Mouse (Mus musculus): Measurements from ENCODE around the gene Olfr16. TPM values are rescaled to one million over a fixed set of nuclear protein-coding genes. Genes with fewer than 3 reads are reported as not detected.

Olfr16 gene
- total RNA-seq (2014; fragmentation: Nextera tagmentation) (not detected in 2 replicates), total RNA-seq (2017) (0.05 and 0.12 TPM in 2 replicates), polyA plus RNA-seq (2012) (not detected in 2 replicates)

DNA sequence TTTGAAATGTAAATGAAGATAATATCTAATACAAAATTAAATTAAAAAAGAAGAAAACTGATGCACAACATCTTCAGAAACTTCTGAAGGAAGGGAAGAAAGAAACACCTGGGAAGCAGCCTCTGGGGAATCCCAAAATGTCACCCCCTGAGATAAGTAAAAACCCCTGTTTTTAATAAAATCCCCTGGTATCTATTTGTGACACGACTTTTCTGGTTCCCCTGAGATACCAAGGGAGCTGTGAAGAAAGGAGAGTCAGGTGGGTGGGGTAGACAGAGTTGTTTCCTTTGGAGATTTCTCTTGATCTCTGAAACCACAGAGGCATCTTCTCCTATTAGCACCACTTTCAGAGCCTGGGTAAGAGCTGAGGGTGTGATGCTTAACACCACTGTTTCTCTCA is at the start of gene Olfr16:
Gene Olfr16 (plus strand): TSS at position 250 of the 400 bp plus-strand sequence.
- Histone ChIP-seq H3K36me3 (replicated peaks) (no peaks in the 10 kb centered on the region), H3K4me3 (ENCODE audit: low read depth, low read length) (no peak within 1 kb of the TSS), H3K4me1 (ENCODE audit: insufficient read depth, low read depth, low read length) (no peaks in the 10 kb centered on the region), H3K27me3 (ENCODE audit: insufficient read depth, low read length) (no peaks in the 10 kb centered on the region), H3K9me3 (replicated peaks) (no peaks in the 10 kb centered on the region)
- TF ChIP-seq CTCF (IDR thresholded peaks at IDR 0.05; ENCODE audit: low read depth, low read length): no peak
- no peak for TF ChIP-seq POLR2AphosphoS5 (IDR thresholded peaks at IDR 0.05; ENCODE audit: insufficient replicate concordance, low read depth, low read length)
- no peak for TF ChIP-seq GATA1 (IDR thresholded peaks at IDR 0.05; ENCODE audit: borderline replicate concordance, low read length)
- no peak for TF ChIP-seq GATA2 (IDR thresholded peaks at IDR 0.05; ENCODE audit: borderline replicate concordance, low read depth, low read length)
- TF ChIP-seq TAL1 (conservative IDR thresholded peaks at IDR 0.05; ENCODE audit: low read depth, low read length): no peak
- ATAC-seq (ENCODE audit: extremely low read depth, insufficient number of reproducible peaks, low FRiP score, poor library complexity, severe bottlenecking) (no peak), DNase-seq (ENCODE audit: low spot score) (no peak)

DNA sequence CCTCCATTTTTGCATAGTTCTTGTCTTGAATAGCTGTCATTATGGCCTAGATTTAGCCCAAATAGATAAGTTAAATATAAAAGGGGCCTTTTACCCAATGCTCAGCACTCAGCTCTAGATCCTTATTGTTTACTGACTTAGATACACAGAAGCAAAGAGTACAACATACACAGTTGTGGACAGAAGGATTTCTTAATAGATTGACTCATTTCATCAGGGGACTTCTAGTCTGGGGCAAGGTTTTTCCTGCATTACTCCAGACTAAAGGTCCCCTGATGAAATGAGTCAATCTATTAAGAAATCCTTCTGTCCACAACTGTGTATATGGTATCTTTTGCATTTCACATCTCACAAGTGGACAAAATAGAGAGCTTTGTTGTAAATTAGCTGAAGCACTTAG is 46.9 kb upstream of the Olfr16 start:
- Histone ChIP-seq H3K27me3 (ENCODE audit: insufficient read depth, low read length) (no peaks in the 10 kb centered on the region), H3K4me3 (ENCODE audit: low read depth, low read length) (no peak overlapping the region), H3K36me3 (replicated peaks) (no peaks in the 10 kb centered on the region), H3K4me1 (ENCODE audit: insufficient read depth, low read depth, low read length) (no peaks in the 10 kb centered on the region), H3K9me3 (replicated peaks) (peaks cover 2% of the 10 kb centered on the region; the same call in 1 of the 2 replicates)
- no peak for TF ChIP-seq CTCF (IDR thresholded peaks at IDR 0.05; ENCODE audit: low read depth, low read length)
- TF ChIP-seq POLR2AphosphoS5 (IDR thresholded peaks at IDR 0.05; ENCODE audit: insufficient replicate concordance, low read depth, low read length): no peak
- TF ChIP-seq GATA2 (IDR thresholded peaks at IDR 0.05; ENCODE audit: borderline replicate concordance, low read depth, low read length): no peak
- TF ChIP-seq GATA1 (IDR thresholded peaks at IDR 0.05; ENCODE audit: borderline replicate concordance, low read length): no peak
- TF ChIP-seq TAL1 (conservative IDR thresholded peaks at IDR 0.05; ENCODE audit: low read depth, low read length): no peak
- ATAC-seq (ENCODE audit: extremely low read depth, insufficient number of reproducible peaks, low FRiP score, poor library complexity, severe bottlenecking): no peak
- no peak for DNase-seq (ENCODE audit: low spot score)

- TF ChIP-seq GATA1 (IDR thresholded peaks at IDR 0.05; ENCODE audit: borderline replicate concordance, low read length) (no peak), TAL1 (conservative IDR thresholded peaks at IDR 0.05; ENCODE audit: low read depth, low read length) (no peak), GATA2 (IDR thresholded peaks at IDR 0.05; ENCODE audit: borderline replicate concordance, low read depth, low read length) (no peak), POLR2AphosphoS5 (IDR thresholded peaks at IDR 0.05; ENCODE audit: insufficient replicate concordance, low read depth, low read length) (no peak), CTCF (IDR thresholded peaks at IDR 0.05; ENCODE audit: low read depth, low read length) (no peak)
- 0 out of 2 replicates have a peak, but pooled peaks cover 2% of the 10 kb centered on the region for H3K9me3 ChIP-seq (replicated peaks)
- DNase-seq (ENCODE audit: low spot score): no peak
- no peaks in the 10 kb centered on the region for H3K27me3 ChIP-seq (ENCODE audit: insufficient read depth, low read length)
- H3K36me3 ChIP-seq (replicated peaks): no peaks in the 10 kb centered on the region
- ATAC-seq (ENCODE audit: extremely low read depth, insufficient number of reproducible peaks, low FRiP score, poor library complexity, severe bottlenecking): no peak
- no peak overlapping the region for H3K4me3 ChIP-seq (ENCODE audit: low read depth, low read length)
- no peaks in the 10 kb centered on the region for H3K4me1 ChIP-seq (ENCODE audit: insufficient read depth, low read depth, low read length)
Measured at GRCm38 (mm10) chr1:172917115-172917514, 33.1 kb upstream of the Olfr16 start.

DNA sequence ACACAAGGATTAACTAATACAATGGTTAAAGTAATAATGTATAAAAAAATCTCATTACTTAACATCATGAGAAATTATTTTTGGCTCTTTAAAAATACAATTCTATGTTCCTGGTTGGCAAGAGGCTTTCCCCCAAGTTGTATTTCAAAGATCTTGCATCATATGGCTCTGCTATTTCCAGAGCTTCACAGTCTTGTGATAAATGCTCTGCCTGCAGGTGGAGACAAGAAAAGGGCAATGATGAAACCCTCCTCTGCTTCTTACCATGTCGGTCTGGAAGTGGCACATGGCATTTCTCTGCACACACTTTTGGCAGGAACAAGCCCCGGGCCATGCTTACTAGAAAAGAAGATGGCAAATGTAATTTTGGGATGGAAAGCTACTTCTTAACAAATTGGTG is 31.8 kb upstream of the Olfr16 start:
- H3K9me3 ChIP-seq (replicated peaks): 0 out of 2 replicates have a peak, but pooled peaks cover 2% of the 10 kb centered on the region
- no peaks in the 10 kb centered on the region for H3K27me3 ChIP-seq (ENCODE audit: insufficient read depth, low read length)
- TF ChIP-seq TAL1 (conservative IDR thresholded peaks at IDR 0.05; ENCODE audit: low read depth, low read length) (no peak), GATA1 (IDR thresholded peaks at IDR 0.05; ENCODE audit: borderline replicate concordance, low read length) (no peak), GATA2 (IDR thresholded peaks at IDR 0.05; ENCODE audit: borderline replicate concordance, low read depth, low read length) (no peak), POLR2AphosphoS5 (IDR thresholded peaks at IDR 0.05; ENCODE audit: insufficient replicate concordance, low read depth, low read length) (no peak), CTCF (IDR thresholded peaks at IDR 0.05; ENCODE audit: low read depth, low read length) (no peak)
- H3K4me1 ChIP-seq (ENCODE audit: insufficient read depth, low read depth, low read length): no peaks in the 10 kb centered on the region
- no peak for ATAC-seq (ENCODE audit: extremely low read depth, insufficient number of reproducible peaks, low FRiP score, poor library complexity, severe bottlenecking)
- H3K36me3 ChIP-seq (replicated peaks): no peaks in the 10 kb centered on the region
- DNase-seq (ENCODE audit: low spot score): no peak
- no peak overlapping the region for H3K4me3 ChIP-seq (ENCODE audit: low read depth, low read length)

DNA sequence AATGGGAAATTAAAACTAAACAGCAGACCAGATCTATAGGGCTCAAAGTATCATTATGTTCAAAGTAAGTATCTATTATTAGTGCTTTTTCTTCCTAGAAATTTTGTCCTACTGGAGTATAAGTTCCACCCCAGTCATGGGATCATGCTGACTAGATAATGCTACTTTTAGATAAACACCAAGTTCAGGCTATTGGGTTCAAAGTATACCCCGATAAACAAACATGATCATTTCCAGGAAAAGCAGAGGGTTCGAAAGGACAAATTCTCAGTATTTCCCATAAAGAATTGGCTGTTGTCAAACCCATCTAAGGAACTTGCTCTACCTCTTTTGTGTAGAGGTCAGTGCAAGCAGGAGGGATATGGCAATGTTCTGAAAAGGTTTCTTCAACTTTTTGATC is 18.0 kb upstream of the Olfr16 start:
- Histone ChIP-seq H3K4me3 (ENCODE audit: low read depth, low read length) (no peak overlapping the region), H3K4me1 (ENCODE audit: insufficient read depth, low read depth, low read length) (no peaks in the 10 kb centered on the region), H3K27me3 (ENCODE audit: insufficient read depth, low read length) (no peaks in the 10 kb centered on the region), H3K36me3 (replicated peaks) (no peaks in the 10 kb centered on the region), H3K9me3 (replicated peaks) (peaks cover 12% of the 10 kb centered on the region)
- TF ChIP-seq GATA1 (IDR thresholded peaks at IDR 0.05; ENCODE audit: borderline replicate concordance, low read length) (no peak), TAL1 (conservative IDR thresholded peaks at IDR 0.05; ENCODE audit: low read depth, low read length) (no peak), CTCF (IDR thresholded peaks at IDR 0.05; ENCODE audit: low read depth, low read length) (no peak), POLR2AphosphoS5 (IDR thresholded peaks at IDR 0.05; ENCODE audit: insufficient replicate concordance, low read depth, low read length) (no peak), GATA2 (IDR thresholded peaks at IDR 0.05; ENCODE audit: borderline replicate concordance, low read depth, low read length) (no peak)
- ATAC-seq (ENCODE audit: extremely low read depth, insufficient number of reproducible peaks, low FRiP score, poor library complexity, severe bottlenecking) (no peak), DNase-seq (ENCODE audit: low spot score) (no peak)

DNA sequence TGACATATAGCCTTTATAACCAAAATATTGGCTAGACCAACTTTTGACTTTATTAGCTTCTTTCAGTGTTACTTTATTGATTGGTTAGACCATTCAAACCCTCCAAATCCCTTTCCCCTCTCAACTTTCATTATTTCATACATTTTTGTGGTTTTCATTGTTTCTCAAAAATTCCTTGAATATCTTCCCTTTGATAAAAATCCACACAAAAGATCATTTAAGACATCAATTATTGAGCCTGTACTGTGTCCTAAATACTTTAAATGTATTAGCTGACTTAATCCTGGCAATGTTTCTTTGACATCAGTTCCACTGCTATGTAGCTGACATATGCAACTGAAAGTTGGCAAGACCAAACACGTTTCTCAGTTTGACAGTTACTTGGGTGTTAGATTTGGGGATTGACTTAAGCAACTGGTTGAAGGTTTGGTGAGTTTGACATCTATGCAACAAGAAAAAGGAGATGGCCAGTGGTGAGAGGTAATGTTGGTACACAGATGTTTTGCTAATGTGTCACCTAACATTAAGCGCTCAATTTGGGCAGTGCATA is 1.0 kb downstream of the Olfr16 start:
- no peaks in the 10 kb centered on the region for H3K27me3 ChIP-seq (ENCODE audit: insufficient read depth, low read length)
- TF ChIP-seq POLR2AphosphoS5 (IDR thresholded peaks at IDR 0.05; ENCODE audit: insufficient replicate concordance, low read depth, low read length) (no peak), CTCF (IDR thresholded peaks at IDR 0.05; ENCODE audit: low read depth, low read length) (no peak), GATA2 (IDR thresholded peaks at IDR 0.05; ENCODE audit: borderline replicate concordance, low read depth, low read length) (no peak), TAL1 (conservative IDR thresholded peaks at IDR 0.05; ENCODE audit: low read depth, low read length) (no peak), GATA1 (IDR thresholded peaks at IDR 0.05; ENCODE audit: borderline replicate concordance, low read length) (no peak)
- ATAC-seq (ENCODE audit: extremely low read depth, insufficient number of reproducible peaks, low FRiP score, poor library complexity, severe bottlenecking) (no peak), DNase-seq (ENCODE audit: low spot score) (no peak)
- H3K36me3 ChIP-seq (replicated peaks): no peaks in the 10 kb centered on the region
- H3K4me3 ChIP-seq (ENCODE audit: low read depth, low read length): no peak overlapping the region
- no peaks in the 10 kb centered on the region for H3K4me1 ChIP-seq (ENCODE audit: insufficient read depth, low read depth, low read length)
- H3K9me3 ChIP-seq (replicated peaks): no peaks in the 10 kb centered on the region
